Mouse (Mus musculus) left cerebral cortex, postnatal 4 days (tissue): ENCODE results near the gene Aldh3b2. TPM values are rescaled to one million over a fixed set of nuclear protein-coding genes. Genes with fewer than 3 reads are reported as not detected.
"Not testable (repeated sequence)": the region's sequence is repeated elsewhere in the genome, so short reads cannot be mapped to it uniquely, and the experiment has no call there.

Experiments used
- DNase-seq: peaks from one replicate; pipeline ENCODE4 v3.0.0-alpha.2; 2022
- intact Hi-C: fragments of 180-260 bp; cut with DNase I; formaldehyde crosslinking; loops from one replicate; pipeline ENCODE4 v1.15.1; 2025
- total RNA-seq, 2 experiments: library from RNA; stranded (reverse); gene quantifications; 2 replicates each; pipeline ENCODE4 v1.2.3; 2021

Gene Aldh3b2
- total RNA-seq, 2 experiments from 2014 or later: 0.40 to 0.64 TPM

GRCm38 (mm10) chr19:3946715-3947114, 25.4 kb upstream of the Aldh3b2 start:
- DNase-seq: peak; percentile 71
- intact Hi-C loops: no loop called here

DNA sequence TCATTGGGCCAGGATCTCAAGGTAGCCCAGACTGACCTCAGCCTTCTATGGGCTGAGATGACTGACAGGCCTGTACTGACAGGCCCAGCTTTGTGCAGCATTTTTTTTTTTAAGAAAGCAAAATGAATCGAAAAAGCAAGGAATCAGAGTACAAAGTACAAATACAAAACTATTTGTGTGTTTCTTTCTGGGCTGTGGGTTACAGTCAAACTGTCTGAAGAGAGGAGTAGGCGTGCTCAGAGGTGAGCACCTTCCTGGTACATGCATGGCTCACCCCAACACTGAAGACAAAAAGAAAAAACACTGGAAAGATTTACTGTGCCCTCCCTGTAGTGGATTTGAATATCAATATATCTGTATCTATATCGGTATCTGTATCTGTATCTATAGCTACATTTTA, 24.3 kb upstream of the Aldh3b2 start:
- intact Hi-C loops: no loop called here

GRCm38 (mm10) chr19:3948546-3948945, 23.6 kb upstream of the Aldh3b2 start:
- intact Hi-C loops: no loop called here
- DNase-seq: no peak

More for the DNA sequence above, 24.3 kb upstream of the Aldh3b2 start:
- no peak for DNase-seq

GRCm38 (mm10) chr19:3950331-3950730, 21.8 kb upstream of the Aldh3b2 start:
- intact Hi-C loops: loop anchor here (10.0 kb wide), 1 partner anchor 134 kb away; the partner anchor contains the start of gene Cabp2
- no peak for DNase-seq

DNA sequence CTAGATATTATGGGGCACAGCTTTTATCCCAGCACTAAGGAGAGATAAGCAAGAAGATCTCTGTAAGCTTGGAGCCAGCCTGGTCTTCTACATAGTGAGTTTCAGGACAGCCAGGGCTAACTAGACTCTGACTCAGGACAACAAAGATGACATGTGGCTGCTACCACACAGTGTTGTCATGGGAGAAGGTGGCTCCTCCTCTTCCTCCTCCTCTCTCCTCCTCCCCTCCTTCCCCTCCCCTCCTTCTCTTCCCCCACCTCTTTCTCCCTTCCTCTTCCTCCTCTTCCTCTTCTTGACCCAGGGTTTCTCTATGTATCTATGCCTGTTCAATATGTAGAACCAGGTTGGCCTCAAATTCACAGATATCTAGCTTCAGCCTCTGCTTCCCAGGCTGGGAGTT, 20.7 kb upstream of the Aldh3b2 start:
- no peak for DNase-seq

DNA sequence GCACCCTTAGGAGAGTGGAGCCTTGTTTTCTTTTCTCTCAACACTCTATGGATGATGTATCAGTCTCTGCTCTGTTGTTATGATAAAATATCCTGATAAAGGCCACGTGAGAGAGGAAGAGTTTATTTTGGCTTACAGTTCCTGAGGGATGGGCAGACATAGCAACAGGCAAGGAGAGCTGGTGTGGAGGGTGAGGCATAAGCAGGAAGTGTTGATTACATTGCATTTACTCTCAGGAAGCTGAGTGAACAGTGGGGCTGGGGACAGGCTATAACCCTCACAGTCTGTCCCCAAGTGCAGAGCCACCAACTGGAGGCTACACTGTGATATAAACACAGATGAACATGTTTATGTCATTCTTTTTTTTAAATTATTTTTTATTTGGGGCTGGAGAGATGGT, 20.0 kb upstream of the Aldh3b2 start:
- intact Hi-C loops: loop anchor here (10.0 kb wide), 1 partner anchor 133 kb away; the partner anchor contains the start of gene Cabp2

More for the DNA sequence above, 20.7 kb upstream of the Aldh3b2 start:
- intact Hi-C loops: loop anchor here (10.0 kb wide), 1 partner anchor 133 kb away; the partner anchor contains the start of gene Cabp2

DNA sequence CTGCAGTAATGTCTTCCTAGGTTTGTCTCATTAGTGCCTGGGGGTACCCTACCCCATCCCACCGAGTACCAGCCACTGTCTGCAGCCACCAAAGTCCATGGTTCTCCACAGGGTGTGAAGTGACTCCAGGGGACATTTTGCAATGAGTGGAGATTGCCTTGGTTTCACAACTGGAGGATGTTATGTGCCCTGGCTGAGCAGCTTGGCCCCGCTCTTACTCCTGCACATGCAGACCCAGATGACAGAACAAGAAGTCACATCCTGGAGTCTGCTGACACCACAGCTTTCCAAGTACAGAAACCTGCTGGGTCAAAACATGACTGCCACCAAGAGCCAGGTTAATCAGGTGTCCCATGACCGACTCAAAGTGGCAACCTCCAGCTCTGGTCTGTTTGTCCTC, 17.1 kb upstream of the Aldh3b2 start:
- no peak for DNase-seq
- intact Hi-C loops: loop anchor here (10.0 kb wide), 1 partner anchor 130 kb away; the partner anchor contains the start of gene Cabp2

More for the DNA sequence above, 20.0 kb upstream of the Aldh3b2 start:
- DNase-seq: no peak

GRCm38 (mm10) chr19:3955804-3956203, 16.3 kb upstream of the Aldh3b2 start:
- intact Hi-C loops: loop anchor here (10.0 kb wide), 1 partner anchor 129 kb away; the partner anchor contains the start of gene Cabp2
- DNase-seq: no peak

DNA sequence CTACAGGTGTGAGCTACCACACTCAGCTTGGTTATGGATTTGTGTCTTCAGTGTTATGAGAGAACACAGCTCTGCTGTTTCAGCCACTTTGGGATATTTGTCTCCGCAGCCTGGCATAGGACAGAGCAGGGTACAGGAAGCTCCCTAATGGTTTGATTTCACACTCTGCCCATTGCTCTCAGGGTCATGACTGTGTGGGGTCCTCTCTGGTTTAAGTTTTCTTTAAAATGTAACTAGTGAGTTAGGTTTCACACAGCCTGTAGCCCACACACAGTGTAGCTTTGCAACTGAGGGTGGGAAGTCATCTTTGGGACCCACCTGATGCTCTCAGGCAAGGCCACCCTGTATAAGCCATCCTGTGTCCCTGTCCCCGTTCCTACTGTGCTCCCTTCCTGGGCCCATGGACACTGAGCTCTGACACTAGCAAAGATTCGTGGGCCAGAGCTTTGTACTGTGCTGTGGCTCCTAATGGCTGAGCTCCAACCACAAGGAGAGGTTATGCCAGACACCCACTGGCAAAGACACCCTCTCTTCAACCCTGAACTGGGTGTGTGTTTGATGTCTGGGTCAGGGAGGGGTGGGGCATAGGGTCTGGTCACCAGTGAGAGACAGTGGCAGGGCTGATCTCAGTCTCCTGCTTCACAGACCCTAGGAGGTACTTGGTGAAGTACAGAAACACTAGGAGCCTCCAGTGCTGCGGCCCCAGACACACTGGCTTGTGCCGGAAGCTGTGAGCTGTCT, 14.7 kb upstream of the Aldh3b2 start:
- DNase-seq: not testable (repeated sequence)
- intact Hi-C loops: loop anchor here (10.0 kb wide), 1 partner anchor 127 kb away; the partner anchor contains the start of gene Cabp2

DNA sequence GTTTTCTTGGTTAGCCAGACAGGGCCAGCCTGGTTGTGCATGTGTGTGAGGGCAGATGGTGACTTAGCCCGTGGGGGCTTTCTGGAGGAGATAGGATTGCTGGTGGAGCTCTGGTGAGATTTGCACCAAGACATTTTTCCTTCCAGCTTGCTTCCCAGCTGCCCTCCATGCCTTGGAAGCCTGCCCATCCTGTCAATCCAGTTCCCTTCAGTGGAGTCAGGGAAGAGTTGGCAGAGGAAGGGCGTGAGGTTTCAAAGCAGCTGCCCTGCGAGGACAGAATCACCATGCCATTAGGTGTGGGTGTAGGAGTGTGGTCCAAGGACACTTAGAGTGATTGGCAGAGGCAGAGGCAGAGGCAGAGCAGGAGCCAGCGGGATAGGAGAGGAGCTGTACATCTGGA, 13.7 kb upstream of the Aldh3b2 start, which contains the start of gene Aldh3b3:
TSS of gene Aldh3b3 (plus strand) at position 176 of the 400 bp plus-strand sequence.
- DNase-seq: peak; percentile 73
- intact Hi-C loops: loop anchor here (10.0 kb wide), 1 partner anchor 126 kb away; the partner anchor contains the start of gene Cabp2

DNA sequence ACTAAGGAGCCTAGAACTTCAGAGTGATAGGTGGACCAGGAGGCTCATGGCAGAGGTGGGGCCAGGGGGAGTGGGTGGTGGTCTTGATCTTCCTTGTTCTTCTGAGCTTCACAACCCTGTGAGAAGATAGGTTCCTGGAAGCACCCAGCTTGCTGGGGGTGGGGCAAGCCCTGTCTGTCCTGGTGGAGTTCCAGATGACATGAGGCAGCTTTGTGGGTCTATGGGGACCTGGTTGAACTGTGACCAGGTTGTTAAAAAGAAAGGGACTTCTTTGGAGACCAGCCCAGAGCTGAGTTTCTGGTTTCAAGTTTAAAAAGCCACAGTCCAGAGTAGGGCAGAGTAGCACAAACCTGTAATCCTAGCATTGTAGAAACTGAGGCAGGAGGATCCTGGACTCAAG, 13.1 kb upstream of the Aldh3b2 start:
- intact Hi-C loops: loop anchor here (10.0 kb wide), 1 partner anchor 126 kb away; the partner anchor contains the start of gene Cabp2
- no peak for DNase-seq

DNA sequence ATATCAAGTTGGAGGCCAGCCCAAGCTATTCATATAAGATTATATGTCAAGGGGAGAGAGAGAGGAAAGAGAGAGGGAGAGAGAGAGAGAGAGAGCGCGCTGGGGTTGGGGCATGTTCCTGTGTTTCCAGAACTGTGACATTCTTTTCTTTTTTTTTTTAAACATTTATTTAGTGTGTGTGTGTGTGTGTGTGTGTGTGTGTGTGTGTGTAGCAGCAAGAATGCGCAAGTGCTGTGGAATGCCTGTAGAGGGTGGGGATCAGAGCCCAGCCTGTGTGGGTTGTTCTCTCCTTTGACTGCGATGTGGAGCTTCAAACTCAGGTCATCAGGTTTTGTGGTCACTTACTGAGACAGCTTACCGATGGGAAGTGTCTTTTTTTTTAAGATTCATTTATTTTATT, 11.9 kb upstream of the Aldh3b2 start:
- intact Hi-C loops: no loop called here
- DNase-seq: no peak

DNA sequence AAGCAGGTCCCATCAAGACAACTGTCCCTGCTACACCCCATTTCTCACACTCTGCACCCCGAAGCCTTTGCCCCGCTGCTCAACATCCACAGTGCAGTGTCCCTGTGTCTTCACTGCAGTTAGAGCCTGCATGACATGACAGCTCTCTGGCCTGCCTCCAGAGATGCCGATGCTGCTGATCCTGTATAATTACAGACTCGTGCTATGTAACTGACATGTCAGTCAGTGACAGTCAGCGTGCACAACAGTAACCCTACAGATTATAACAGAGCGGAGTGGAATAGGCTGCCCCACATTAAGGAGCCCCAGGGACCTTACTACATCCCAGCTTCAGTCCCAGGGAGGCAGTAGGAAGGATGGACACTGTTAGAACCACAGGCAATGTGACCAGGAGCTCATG, 10.3 kb upstream of the Aldh3b2 start:
- DNase-seq, intact Hi-C loops: not testable (repeated sequence)

- no peak for DNase-seq
- intact Hi-C loops: no loop called here
Measured at GRCm38 (mm10) chr19:3962469-3962868, 9.7 kb upstream of the Aldh3b2 start.

- DNase-seq: no peak
- intact Hi-C loops: no loop called here
Measured at GRCm38 (mm10) chr19:3964030-3964429, 8.1 kb upstream of the Aldh3b2 start.

DNA sequence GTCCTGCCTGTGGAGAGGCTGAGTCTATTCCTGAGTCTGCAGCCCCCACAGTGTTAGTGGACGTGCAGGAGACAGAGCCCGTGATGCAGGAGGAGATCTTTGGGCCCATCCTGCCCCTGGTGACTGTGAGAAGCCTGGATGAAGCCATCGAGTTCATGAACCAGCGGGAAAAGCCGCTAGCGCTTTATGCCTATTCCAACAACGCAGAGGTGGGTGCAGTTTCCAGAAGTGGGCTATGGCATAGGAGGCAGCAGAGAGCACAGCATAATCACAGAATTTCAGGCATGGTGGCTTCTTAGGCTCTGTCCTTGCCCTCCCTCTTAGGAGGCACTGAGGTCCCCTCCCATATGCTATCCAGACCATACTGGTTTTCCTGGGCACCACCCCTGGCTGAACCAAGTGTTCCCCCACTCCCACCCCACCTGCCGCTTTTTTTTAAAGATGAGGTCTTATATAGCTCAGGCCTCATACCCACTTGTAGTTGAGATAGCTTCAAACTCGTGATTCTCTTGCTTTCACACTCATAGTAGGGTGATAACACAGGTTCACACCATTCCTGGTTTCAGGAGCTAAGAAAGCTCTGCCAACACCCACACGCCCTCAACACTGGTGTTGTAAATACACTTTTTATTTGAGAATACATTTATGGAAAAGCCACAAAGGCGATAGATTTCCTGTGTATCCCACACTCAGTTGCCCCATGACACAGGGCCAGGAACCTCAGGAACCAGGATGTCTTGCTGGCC, 5.6 kb upstream of the Aldh3b2 start:
- intact Hi-C loops: no loop called here
- no peak for DNase-seq

GRCm38 (mm10) chr19:3967258-3967657, 4.9 kb upstream of the Aldh3b2 start:
- intact Hi-C loops: no loop called here
- DNase-seq: no peak

- DNase-seq, intact Hi-C loops: not testable (repeated sequence)
Measured at GRCm38 (mm10) chr19:3974608-3975007, 2.5 kb downstream of the Aldh3b2 start.

DNA sequence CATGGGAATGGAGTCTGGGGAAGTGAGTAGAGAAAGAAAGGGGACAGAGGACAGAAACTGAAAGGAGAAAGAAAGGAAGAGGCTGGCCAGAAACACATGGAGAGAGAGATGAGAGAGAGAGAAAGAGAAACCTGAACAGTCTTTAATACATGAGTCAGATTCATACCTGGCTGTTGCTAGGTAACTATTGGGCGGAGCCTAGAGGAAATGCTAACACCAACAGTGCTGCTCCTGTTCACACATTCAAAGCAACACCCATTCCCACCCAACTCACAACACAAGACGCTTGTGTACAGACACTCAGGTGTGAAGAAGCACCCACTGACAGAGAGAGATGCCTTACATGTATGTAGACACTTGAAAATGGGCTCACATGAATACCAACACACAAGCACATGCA, 3.7 kb downstream of the Aldh3b2 start:
- intact Hi-C loops: no loop called here
- no peak for DNase-seq

GRCm38 (mm10) chr19:3980309-3980708, 8.2 kb downstream of the Aldh3b2 start:
- intact Hi-C loops: no loop called here
- DNase-seq: peak; percentile 80

DNA sequence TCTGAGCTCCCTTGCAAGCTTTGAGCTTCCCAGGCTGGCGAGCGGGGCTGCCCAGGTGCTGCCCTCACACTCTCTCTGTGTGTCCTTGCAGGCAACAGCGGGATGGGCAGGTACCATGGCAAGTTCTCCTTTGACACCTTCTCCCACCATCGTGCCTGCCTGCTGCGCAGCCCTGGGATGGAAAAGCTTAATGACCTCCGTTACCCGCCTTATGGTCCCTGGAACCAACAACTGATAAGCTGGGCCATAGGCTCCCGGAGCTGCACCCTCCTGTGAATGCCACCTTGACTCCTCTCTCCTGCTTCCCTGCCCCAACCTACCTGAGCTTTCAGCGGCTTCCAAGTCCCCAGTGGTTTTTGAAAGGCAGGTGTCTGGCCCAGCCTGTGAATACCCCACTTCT, 8.8 kb downstream of the Aldh3b2 start:
- DNase-seq: no peak
- intact Hi-C loops: no loop called here
